9 mouse cellular contexts compared by ENCODE assay signal in the genomic region with DNA sequence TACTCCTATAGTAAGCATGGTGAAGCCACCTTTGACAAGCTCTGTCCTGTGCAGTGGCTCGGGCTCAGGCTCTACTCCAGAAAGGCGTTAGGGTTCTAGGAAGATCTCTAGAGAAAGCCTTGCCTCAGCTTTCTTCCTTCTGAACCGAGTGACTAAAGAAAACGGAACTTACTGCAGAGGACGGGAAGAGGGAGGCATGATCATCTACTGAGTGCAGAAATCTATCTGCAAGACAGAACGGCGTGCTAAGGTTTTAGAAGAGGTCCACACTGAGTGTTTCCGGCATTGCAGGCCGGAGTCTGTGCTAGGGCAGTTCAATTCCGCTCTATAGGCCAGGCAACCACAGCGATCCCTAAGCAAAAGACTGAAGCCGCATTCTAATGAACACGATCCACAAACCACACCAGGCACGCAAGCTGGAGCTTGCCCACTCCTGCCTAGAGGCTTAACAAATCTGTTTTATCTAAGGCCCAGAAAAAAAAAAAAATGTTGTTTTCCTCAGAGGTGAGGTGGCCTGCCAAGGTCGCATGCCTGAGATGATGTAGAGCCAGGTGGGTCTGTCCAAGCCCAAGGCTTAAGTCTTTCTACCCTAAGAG.
DNase-seq lines count a peak whose midpoint lies in the region; ATAC-seq and TF ChIP-seq lines count a peak whose summit lies in the region.
"Had no signal": no experiment of that assay in that cellular context is flagged by ENCODE, and none has a peak within 500 bp of the region (broad histone marks: within the 10 kb centered on the region; RNA-seq: fewer than 3 reads in every experiment).

No protein-coding gene starts in this region.

- no peak overlapping the region for H3K9ac ChIP-seq in kidney, postnatal 0 days (ENCODE audit: low read depth, low read length)
- H3K9ac ChIP-seq in ES-Bruce4 (ENCODE audit: low read depth, poor library complexity, severe bottlenecking) = no peak overlapping the region

- intact Hi-C loops in gastrocnemius, adult 2 months (cut with DNase I) = no loop called here
- intact Hi-C loops in gastrocnemius, postnatal 14 days (cut with DNase I; ENCODE audit: low total_unique reads) = no loop called here

- no peak for DNase-seq in gastrocnemius, adult 2 months
- no peak for DNase-seq in gastrocnemius, postnatal 14 days
- no peak for DNase-seq in kidney, postnatal 0 days (ENCODE audit: low spot score)
- no peak for DNase-seq in kidney, postnatal 14 days
- no peak for DNase-seq in adrenal gland, postnatal 36 days
- no peak for DNase-seq in layer of hippocampus, adult 9-10 months (ENCODE audit: low spot score)
- DNase-seq: retina, postnatal 1 day had no signal

- WGBS in kidney, postnatal 0 days = 62% methylated on average over 15 of the region's 15 CpGs

- H3K9me3 ChIP-seq in kidney, postnatal 0 days (replicated peaks; ENCODE audit: low read length) = no peaks in the 10 kb centered on the region
- H3K9me3 ChIP-seq in ES-Bruce4 (replicated peaks; ENCODE audit: control insufficient read depth, insufficient read depth, low read length, poor library complexity, severe bottlenecking) = no peaks in the 10 kb centered on the region

- H3K4me3 ChIP-seq in gastrocnemius, adult 2 months = peak overlapping the region; percentile 46
- no peak overlapping the region for H3K4me3 ChIP-seq in kidney, postnatal 0 days (replicated peaks; ENCODE audit: low read depth, low read length)
- peak overlapping the region; percentile 27 for H3K4me3 ChIP-seq in ES-Bruce4 (ENCODE audit: low read depth, low read length)

- H3K4me1 ChIP-seq in kidney, postnatal 0 days (replicated peaks; ENCODE audit: insufficient read depth, low read length) = peaks cover 2% of the 10 kb centered on the region; the same call in 1 of the 2 replicates
- no peaks in the 10 kb centered on the region for H3K4me1 ChIP-seq in ES-Bruce4 (ENCODE audit: control insufficient read depth, insufficient read depth, low read length)

- no peak for TF ChIP-seq CTCF in gastrocnemius, adult 2 months (IDR thresholded peaks at IDR 0.05)
- no peak for TF ChIP-seq CTCF in kidney, postnatal 0 days (IDR thresholded peaks at IDR 0.05; ENCODE audit: low read depth)
- no peak for TF ChIP-seq CTCF in ES-Bruce4 (IDR thresholded peaks at IDR 0.05; ENCODE audit: low read depth, low read length)

- peak overlapping the region; percentile 26 for H3K4me2 ChIP-seq in kidney, postnatal 0 days (ENCODE audit: low read length)

- peak; percentile 12; the same call in 1 of the 2 replicates for ATAC-seq in kidney, postnatal 0 days (replicated peaks; ENCODE audit: low FRiP score, low read depth)
- ATAC-seq in hematopoietic stem cell, adult 5-6 weeks (replicated peaks in 1 of 2; ENCODE audit: insufficient read depth in 1 of 2, low FRiP score in 2 of 2, low TSS enrichment in 1 of 2, low read depth in 1 of 2, poor library complexity in 2 of 2, severe bottlenecking in 2 of 2) = peak; percentile 55 to 59

- no peak for TF ChIP-seq POLR2A in ES-Bruce4 (IDR thresholded peaks at IDR 0.05; ENCODE audit: insufficient read depth, low read length)

- TF ChIP-seq EP300 in ES-Bruce4 (IDR thresholded peaks at IDR 0.05; ENCODE audit: insufficient read depth, low read depth, low read length) = no peak

- no peaks in the 10 kb centered on the region for H3K27me3 ChIP-seq in kidney, postnatal 0 days (ENCODE audit: insufficient read depth, low read length)
- H3K27me3 ChIP-seq in ES-Bruce4 (ENCODE audit: control insufficient read depth, insufficient read depth, low read length, poor library complexity, severe bottlenecking) = no peaks in the 10 kb centered on the region

- H3K27ac ChIP-seq in gastrocnemius, adult 2 months = peak overlapping the region; percentile 59
- H3K27ac ChIP-seq in kidney, postnatal 0 days = peak overlapping the region; percentile 55
- 0 out of 2 replicates have a peak overlapping the region, but pooled peaks have one; percentile 7 for H3K27ac ChIP-seq in ES-Bruce4 (ENCODE audit: insufficient read depth, low read length)

- no peaks in the 10 kb centered on the region for H3K36me3 ChIP-seq in kidney, postnatal 0 days (ENCODE audit: insufficient read depth, low read length)
- no peaks in the 10 kb centered on the region for H3K36me3 ChIP-seq in ES-Bruce4 (ENCODE audit: control insufficient read depth, insufficient read depth, low read length, poor library complexity, severe bottlenecking)

Comparison
In these comparisons a context has a peak if more than half of its experiments do, and no peak if none do; other contexts are left out.
1. H3K27ac ChIP-seq: peak in every context shown above with its lines; median percentile 59 in gastrocnemius, adult 2 months; 55 in kidney, postnatal 0 days; 7 in ES-Bruce4.